10 mouse cellular contexts compared by ENCODE assay signal in genomic region chr13:46339954-46340353, GRCm38 (mm10).
DNase-seq lines count a peak whose midpoint lies in the region; ATAC-seq and TF ChIP-seq lines count a peak whose summit lies in the region.
"Had no signal": no experiment of that assay in that cellular context is flagged by ENCODE, and none has a peak within 500 bp of the region (broad histone marks: within the 10 kb centered on the region; RNA-seq: fewer than 3 reads in every experiment).

No protein-coding gene starts in this region.

- H3K36me3 ChIP-seq in megakaryocyte, embryonic 14.5 days (replicated peaks; ENCODE audit: low read length), result no peaks in the 10 kb centered on the region
- no peaks in the 10 kb centered on the region for H3K36me3 ChIP-seq in forebrain, embryonic 13.5 days (ENCODE audit: poor library complexity, severe bottlenecking)
- H3K36me3 ChIP-seq in hindbrain, embryonic 13.5 days, result no peaks in the 10 kb centered on the region
- H3K36me3 ChIP-seq: embryonic facial prominence, embryonic 12.5 days; kidney, embryonic 15.5 days had no signal

- peaks cover 38% of the 10 kb centered on the region for H3K4me1 ChIP-seq in megakaryocyte, embryonic 14.5 days
- H3K4me1 ChIP-seq in forebrain, embryonic 13.5 days, result no peaks in the 10 kb centered on the region
- H3K4me1 ChIP-seq in cerebellum, adult 2 months (ENCODE audit: control insufficient read depth, insufficient read depth, low read length), result peaks cover 3% of the 10 kb centered on the region
- H3K4me1 ChIP-seq in hindbrain, embryonic 13.5 days (replicated peaks), result no peaks in the 10 kb centered on the region
- H3K4me1 ChIP-seq: embryonic facial prominence, embryonic 12.5 days had no signal

- no peak for TF ChIP-seq CTCF in cerebellum, adult 2 months (IDR thresholded peaks at IDR 0.05; ENCODE audit: borderline replicate concordance, insufficient read depth, low read depth, low read length)

- peak; percentile 97 for ATAC-seq in common myeloid progenitor, adult 5-6 weeks (replicated peaks; ENCODE audit: low read depth, poor library complexity, severe bottlenecking)
- no peak for ATAC-seq in forebrain, embryonic 13.5 days
- no peak for ATAC-seq in hindbrain, embryonic 13.5 days (ENCODE audit: low FRiP score)

- DNase-seq in heart, adult 11 months, result peak; percentile 87
- no peak for DNase-seq in heart, postnatal 25 days (ENCODE audit: low spot score)
- DNase-seq in thymus, adult 18-20 months, result peak; percentile 87 to 96
- DNase-seq in cerebellum, adult 2 months, result no peak

- H3K9ac ChIP-seq in forebrain, embryonic 13.5 days, result no peak overlapping the region
- H3K9ac ChIP-seq in hindbrain, embryonic 13.5 days, result no peak overlapping the region
- H3K9ac ChIP-seq: embryonic facial prominence, embryonic 12.5 days; kidney, embryonic 15.5 days had no signal

- H3K4me2 ChIP-seq in forebrain, embryonic 13.5 days, result no peak overlapping the region
- no peak overlapping the region for H3K4me2 ChIP-seq in hindbrain, embryonic 13.5 days
- H3K4me2 ChIP-seq: embryonic facial prominence, embryonic 12.5 days; kidney, embryonic 15.5 days had no signal

- intact Hi-C loops in heart, postnatal 25 days (cut with DNase I), result no loop called here

- no peaks in the 10 kb centered on the region for H3K27me3 ChIP-seq in megakaryocyte, embryonic 14.5 days (replicated peaks)
- no peaks in the 10 kb centered on the region for H3K27me3 ChIP-seq in forebrain, embryonic 13.5 days
- H3K27me3 ChIP-seq in cerebellum, adult 2 months (ENCODE audit: control insufficient read depth, insufficient read depth, low read length), result no peaks in the 10 kb centered on the region
- H3K27me3 ChIP-seq in hindbrain, embryonic 13.5 days, result no peaks in the 10 kb centered on the region
- H3K27me3 ChIP-seq: embryonic facial prominence, embryonic 12.5 days; kidney, embryonic 15.5 days had no signal

- peak overlapping the region; percentile 81 for H3K4me3 ChIP-seq in megakaryocyte, embryonic 14.5 days (replicated peaks)
- no peak overlapping the region for H3K4me3 ChIP-seq in forebrain, embryonic 13.5 days
- no peak overlapping the region for H3K4me3 ChIP-seq in cerebellum, adult 2 months (replicated peaks; ENCODE audit: insufficient read depth, low read depth, low read length)
- no peak overlapping the region for H3K4me3 ChIP-seq in hindbrain, embryonic 13.5 days
- H3K4me3 ChIP-seq: embryonic facial prominence, embryonic 12.5 days; kidney, embryonic 15.5 days had no signal

- no peak for TF ChIP-seq POLR2A in cerebellum, adult 2 months (IDR thresholded peaks at IDR 0.05; ENCODE audit: borderline replicate concordance, insufficient read depth, low read length)

- WGBS in forebrain, embryonic 13.5 days, result 72% methylated on average over 4 of the region's 4 CpGs
- WGBS in cerebellum, adult 2 months, result 61% methylated on average over 4 of the region's 4 CpGs
- 83% methylated on average over 4 of the region's 4 CpGs for WGBS in hindbrain, embryonic 13.5 days

- no peaks in the 10 kb centered on the region for H3K9me3 ChIP-seq in megakaryocyte, embryonic 14.5 days
- H3K9me3 ChIP-seq in forebrain, embryonic 13.5 days (replicated peaks), result no peaks in the 10 kb centered on the region
- no peaks in the 10 kb centered on the region for H3K9me3 ChIP-seq in hindbrain, embryonic 13.5 days
- H3K9me3 ChIP-seq: embryonic facial prominence, embryonic 12.5 days; kidney, embryonic 15.5 days had no signal

- H3K27ac ChIP-seq in forebrain, embryonic 13.5 days, result no peak overlapping the region
- H3K27ac ChIP-seq in cerebellum, adult 2 months (ENCODE audit: insufficient read depth, low read length), result no peak overlapping the region
- no peak overlapping the region for H3K27ac ChIP-seq in hindbrain, embryonic 13.5 days
- H3K27ac ChIP-seq: embryonic facial prominence, embryonic 12.5 days; kidney, embryonic 15.5 days had no signal

Comparison
In these comparisons a context has a peak if more than half of its experiments do, and no peak if none do; other contexts are left out.
1. DNase-seq: peak in heart, adult 11 months (single experiment) and thymus, adult 18-20 months (2 of 2); none in heart, postnatal 25 days (single experiment) and cerebellum, adult 2 months (0 of 2).